ENCODE assay signal across 1 mouse cellular context in genomic region chr3:87616957-87617810, GRCm38 (mm10).
TF ChIP-seq lines count a peak whose summit lies in the region.

Gene Arhgef11, plus strand, starts transcription at chr3:87617559.

TF ChIP-seq in CH12.LX, 34 proteins besides CTCF, POLR2A, EP300 and RAD21 (continued from another document):
- TF ChIP-seq UBTF (IDR thresholded peaks at IDR 0.05; ENCODE audit: low read depth, low read length) = peak; percentile 39; the same call in 1 of the 2 replicates
